Mouse (Mus musculus) adrenal gland, postnatal 25 days (tissue): ENCODE measurements around the gene Ralbp1. TPM values are rescaled to one million over a fixed set of nuclear protein-coding genes. Genes with fewer than 3 reads are reported as not detected.
A peak's percentile ranks its signal among the peaks of the same experiment; 100 is the strongest.

Source experiments
- DNase-seq: peaks from one replicate; pipeline ENCODE4 v3.0.0; 2021; ENCODE audit warnings: mixed read lengths
- total RNA-seq: library from RNA; stranded (reverse); gene quantifications from 2 replicates; pipeline ENCODE4 v1.2.3, GENCODE M21; 2021

The Ralbp1 gene
- total RNA-seq, 1 experiment from 2014 or later = 56.4 TPM

DNA sequence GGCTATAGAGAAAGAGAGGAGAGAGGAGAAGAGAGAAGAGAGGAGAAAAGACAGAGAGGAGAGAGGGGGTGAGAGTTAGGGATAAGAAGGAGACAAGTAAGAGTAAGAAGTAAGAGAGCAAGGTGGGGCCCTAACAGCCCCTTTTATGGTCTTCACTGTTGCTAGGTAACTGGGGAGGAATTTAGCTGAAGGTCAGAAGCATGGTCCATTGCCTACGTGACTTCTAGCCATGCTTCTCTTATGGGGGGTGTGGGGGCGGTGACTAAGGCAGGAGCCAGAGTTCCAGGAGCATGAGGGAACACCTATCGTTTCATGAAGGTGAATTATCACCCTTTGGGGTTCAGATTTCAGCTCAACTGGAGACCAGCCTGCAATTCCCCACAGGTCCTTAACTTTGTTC is 10.4 kb upstream of the Ralbp1 start:
- no peak for DNase-seq

DNA sequence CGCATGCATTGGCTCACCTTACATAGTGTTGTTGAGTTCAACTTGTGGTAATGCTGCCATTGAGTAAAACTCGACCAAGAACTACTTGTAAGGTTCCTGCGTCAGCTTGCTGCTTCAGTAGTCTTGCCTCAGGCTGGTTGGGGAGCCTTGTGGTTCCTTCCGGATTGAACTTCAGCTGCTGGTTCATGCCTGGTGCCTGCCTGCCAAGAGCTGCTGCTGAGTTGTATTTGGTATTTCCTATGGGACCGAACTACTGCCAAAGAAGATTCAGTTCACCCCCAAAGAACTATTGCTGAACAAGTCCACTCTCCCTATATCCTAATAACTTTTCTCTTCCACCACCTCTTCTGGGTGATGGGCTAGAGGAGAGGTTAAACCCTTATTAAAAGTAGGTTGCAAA is 3.9 kb upstream of the Ralbp1 start:
- no peak for DNase-seq

DNA sequence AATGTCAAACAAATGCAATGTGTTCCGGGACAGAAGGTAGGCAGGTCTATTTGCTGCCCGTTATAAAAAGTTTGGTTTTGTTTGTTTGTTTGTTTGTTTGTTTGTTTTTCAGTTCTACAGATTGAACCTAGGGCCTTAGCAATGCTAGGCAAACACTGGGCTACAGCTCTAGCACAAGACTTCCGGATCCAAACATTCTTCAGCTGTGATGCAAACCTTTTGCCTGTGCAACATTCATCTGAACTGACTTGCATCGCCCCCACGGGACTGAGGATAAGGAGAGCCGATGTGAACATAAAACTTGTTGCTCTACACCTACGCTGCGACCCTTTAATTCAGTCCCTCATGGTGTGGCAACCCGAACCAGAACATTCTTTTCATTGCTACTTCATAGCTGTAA is 973 bp upstream of the Ralbp1 start:
- DNase-seq = no peak

DNA sequence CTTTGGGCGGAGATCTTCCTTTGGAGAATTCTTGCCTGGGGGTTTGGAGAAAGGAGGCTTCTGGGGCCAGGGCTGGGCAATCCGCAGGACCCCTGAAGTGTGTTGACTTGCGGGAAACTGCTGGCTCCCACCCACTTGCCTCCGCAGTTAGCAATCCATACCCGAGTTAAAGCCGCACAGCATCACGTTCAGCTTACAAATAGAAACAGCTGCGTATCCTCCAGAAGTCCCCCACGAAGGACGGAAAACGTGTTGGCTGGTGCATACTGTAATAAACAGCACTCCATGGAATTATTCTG is 251 bp downstream of the Ralbp1 start:
- no peak for DNase-seq

DNA sequence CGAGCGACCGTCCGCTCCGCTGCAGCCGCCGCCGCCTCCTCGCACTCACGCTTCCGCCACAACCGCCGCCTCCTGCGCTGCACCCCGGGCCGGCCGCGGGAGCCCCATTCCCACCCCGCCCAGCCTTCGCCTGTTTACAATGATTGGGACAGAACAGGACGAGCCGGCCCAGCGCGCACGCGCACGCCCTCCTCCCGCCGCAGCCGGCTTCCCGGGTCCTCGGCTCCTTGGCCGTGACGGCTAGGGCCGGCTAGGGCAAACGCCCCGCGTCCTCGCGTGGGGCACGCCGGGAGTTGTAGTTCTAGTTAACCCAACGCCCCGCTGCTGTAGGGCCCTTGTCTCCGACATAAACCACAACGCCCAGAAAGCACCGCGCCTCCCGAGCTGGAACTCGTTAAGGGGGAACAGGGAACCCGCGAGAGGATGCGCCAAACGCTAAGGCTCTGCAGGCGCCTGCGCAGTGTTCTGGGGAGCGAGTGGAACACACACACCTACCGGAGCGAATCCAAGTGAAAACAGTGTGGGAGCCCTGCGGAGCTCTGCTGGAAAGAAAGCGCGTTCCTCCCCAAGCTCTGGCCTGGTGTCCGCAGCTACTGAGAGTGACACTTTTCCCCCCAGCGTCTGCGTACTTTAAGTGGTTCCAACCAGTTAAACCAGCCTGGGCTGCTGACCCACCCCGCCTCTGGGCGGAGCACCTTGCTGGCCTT is 754 bp downstream of the Ralbp1 start:
- peak; percentile 99 for DNase-seq

DNA sequence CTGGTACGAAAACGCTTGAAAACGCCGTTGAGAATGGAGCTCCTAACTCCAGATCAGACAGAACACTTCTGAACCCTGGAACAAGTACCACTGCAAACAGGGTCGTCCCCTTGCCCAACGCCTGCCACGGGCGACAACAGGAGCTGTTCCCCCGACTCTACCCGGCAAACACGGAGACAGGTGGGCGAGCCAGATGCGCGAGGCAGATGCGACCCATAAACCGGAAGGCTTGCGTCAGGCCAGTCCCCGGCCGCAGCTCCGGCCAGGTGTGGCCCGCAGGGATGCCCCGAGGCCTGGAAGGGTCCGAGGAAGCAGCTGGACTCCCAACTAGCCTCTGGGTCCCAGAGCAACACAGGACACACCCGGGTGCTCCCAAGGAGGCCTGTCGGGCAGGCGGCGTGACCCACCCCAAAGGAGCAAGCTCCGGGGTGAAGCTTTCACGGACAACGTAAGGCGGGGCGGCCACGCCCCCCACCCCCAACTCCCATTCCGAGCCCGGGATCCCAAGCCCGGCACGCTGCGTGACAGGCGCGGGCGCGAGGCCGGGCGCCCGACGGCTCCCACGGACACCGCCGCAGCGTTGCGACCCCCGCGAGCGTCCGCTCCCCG is 1.4 kb downstream of the Ralbp1 start:
- DNase-seq = peak; percentile 64

DNA sequence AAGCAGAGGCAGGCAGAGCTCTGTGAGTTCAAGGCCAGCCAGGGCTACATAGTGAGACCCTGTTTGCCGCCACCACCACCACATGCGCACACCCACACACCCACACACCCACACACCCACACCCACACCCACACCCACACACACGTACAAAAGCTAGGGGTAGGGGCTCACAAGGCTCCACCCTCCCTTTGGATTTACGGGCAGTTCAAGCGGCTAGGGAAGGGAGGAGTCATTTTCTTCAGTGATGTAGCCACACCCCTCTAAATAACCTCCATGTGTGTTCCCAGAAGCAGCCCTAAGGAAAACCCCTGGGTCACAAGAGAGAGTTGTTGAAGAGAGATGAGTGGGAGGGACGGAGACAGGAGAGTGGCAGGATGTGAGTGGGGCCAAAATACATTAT is 8.6 kb downstream of the Ralbp1 start:
- no peak for DNase-seq

DNA sequence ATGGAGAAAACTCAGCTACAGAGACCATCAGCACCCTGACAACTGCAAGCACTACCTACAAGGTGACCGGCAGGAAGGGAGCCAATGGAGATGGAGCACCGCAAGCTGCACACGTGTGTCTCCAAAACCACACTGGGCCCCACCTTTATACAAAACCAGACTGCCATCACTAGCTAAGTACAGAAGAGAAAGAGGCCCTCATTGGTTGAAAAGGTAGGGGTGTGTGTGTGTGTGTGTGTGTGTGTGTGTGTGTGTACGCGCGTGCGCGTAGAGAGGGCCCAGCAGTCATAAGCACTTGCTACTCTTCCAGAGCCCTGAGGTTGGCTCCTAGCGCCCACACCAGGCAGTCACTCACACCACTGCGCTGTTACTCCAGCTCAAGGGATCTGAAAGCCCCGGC is 11.8 kb downstream of the Ralbp1 start:
- no peak for DNase-seq

DNA sequence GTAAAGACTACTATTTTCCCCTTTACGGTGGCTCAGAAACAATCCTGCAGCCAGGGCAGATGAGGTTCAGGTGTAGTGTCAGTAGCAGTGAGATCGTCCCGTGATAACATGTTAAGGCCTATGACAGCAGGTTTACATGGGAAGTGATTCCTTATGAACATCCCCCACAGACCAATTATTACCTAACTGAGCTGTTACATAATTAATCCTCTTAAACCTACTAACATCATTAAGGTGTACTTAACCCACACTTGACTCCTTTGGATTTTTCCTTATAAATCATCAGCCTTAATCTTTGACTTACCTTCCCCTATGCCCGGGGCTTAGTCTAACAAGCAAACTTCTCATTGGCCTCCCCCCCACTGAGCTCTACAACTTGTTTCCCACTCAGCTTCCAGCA is 12.4 kb downstream of the Ralbp1 start:
- DNase-seq = no peak

DNA sequence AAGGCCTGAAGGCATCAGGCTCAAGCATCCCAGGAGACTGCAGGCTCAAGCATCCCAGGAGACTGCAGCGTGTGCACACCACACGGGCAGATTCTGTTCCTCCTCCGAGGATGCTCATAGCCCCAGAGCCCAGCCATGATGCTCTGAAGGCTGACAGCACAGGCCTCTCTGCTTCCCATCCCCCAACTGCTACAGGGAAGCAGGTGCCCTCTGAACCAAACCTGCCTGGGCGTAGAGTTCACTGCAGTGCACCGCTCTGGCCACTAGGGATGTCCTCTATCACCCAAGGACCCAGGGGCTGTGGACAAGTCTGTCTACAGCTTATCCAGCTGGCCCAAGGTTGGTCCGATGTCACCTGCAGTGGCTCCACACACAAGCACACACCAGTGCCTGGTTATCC is 12.9 kb downstream of the Ralbp1 start:
- peak; percentile 26 for DNase-seq

DNA sequence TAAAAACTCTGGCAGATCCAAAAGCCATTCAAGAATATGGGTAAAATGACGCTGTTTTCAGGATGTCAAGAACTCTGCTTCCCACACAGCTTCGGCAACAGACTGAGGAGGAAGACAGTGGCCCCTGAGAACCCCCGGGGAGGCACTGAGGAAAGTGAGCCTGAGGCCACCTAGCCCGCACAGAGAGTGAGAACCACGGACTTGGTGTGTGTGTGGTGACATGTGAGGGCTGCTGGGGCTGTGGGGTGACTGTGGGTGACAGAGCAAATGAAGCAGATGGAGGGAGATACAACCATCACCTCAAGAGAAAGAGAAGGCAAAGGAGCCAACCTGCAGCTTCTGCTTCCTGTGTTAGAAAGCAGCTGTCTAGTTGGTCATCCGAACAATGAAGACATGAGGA is 13.5 kb downstream of the Ralbp1 start:
- DNase-seq = no peak

DNA sequence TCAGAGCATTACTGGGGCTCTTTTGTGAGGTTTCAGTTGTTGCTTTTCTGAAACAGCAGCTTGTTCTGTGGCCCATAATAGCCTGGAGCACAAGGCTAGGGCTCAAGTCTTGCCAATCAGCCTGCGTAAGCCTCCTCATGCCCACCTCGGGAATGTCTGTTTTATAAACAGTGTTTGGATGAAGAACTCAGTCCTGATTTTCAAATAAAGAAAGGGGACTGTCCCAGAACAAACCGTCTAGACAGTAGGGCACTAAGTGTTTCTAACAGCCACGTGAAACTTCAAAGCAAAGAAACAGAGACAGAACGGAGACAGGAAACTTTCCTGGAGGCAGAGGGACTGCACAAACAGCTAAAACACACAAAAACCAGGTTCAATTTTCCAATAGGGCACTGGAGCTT is 14.0 kb downstream of the Ralbp1 start:
- DNase-seq = no peak

DNA sequence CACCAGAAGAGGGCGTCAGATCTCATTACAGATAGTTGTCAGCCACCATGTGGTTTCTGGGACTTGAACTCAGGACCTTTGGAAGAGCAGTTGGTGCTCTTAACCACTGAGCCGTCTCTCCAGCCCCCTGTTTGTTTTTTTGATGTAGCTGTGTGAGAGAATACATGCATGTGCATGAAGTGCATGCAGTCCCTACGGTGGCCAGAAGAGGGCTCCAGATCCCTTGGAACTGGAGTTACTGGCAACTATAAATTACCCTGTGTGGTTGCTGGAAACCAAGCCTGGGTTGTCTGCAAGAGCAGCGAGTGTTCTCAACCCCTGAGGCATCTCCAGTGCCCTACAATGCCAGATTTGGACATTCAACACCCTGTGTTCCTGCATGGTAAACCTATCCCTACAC is 15.5 kb downstream of the Ralbp1 start:
- DNase-seq = peak; percentile 80

DNA sequence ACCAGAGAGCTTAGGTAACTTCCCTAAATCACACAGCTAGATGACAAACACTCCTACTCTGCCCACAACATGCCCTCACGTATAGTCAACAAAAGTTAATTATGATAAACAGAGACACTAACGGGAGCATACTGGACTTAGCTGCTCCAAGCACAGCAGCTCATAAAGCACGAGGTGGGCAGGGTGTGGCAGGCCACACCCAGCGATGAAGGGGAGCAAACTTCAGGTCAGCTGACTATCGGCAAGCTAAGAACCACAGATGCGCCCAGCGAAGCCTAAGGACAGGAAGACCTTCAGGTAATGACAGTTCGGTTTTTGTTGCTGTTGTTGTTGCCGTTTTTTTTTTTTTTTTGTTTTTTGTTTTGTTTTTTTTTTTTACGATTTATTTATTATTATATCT is 15.9 kb downstream of the Ralbp1 start:
- DNase-seq = no peak

DNA sequence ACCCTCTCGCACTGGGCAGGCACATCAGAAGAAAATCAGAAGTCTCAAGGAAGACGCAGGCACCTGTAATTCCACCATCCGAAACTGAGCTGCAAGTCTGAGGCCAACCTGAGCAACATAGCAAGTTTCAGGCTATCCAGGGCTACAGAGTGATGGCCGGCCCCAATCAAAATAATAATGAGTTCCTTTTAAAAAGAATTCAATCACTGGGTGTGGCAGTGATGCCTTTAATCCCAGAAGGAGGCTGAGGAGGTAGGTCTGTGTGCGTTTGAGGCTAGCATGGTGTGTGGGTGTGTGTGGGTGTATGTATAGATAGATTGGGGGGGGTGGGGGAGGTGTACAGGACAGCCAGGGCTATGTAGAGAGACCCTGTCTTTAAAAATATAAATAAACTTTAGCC is 17.6 kb downstream of the Ralbp1 start:
- no peak for DNase-seq

DNA sequence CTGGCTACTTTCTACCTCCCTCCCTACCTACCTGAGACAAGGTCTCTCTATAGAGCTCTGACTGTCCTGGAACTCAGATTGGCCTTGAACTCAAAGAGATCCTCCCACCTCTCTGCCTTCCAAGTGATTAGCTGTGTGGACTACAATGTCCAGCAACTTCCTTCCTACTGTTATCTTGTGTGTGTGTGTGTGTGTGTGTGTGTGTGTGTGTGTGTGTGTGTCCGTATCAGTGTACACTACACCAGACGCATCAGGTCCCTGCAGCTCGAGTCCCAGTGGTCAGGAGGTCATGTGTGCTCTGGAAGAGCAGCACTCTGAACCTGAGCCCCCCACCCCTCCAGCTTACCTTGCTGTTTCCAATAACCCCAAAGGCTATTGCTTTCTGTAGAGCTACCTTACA is 19.4 kb downstream of the Ralbp1 start:
- DNase-seq = no peak

DNA sequence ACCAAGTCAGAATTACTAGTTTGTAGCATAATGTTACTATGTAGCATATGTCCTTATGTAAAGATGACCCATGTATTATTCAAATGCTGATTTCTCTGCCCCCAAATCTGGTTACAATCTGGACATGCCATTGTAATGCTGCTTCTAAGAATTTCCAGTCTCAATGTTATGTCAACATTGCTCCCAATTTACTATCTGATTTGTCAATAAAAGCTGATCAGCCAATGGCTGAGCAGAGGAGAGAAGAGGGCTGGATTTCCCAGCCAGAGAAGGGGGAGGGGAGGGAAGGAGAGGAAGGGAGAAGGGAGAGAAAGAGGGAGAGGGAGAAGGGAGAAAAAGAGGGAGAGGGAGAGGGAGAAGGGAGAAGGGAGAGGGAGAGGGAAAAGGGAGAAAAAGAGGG is 20.3 kb downstream of the Ralbp1 start:
- DNase-seq = no peak

DNA sequence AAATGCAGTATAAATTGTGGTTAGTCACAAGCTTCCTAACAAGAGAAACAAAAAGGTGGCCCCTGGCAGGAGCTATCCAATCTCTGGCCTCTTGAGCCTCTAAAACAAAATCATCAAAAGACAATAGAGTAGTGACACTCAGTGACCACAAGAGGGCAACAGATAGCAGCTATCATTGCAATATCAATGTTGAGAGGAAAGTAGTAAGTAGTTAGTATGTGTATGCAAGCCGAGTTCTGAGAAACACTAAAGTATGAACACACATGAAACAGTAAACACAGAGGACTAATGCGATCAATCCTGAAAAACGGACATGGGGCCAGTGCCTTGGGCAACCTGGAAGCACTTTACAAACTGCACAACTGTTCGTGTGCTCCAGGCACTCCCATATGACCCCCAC is 20.9 kb downstream of the Ralbp1 start:
- DNase-seq = no peak

DNA sequence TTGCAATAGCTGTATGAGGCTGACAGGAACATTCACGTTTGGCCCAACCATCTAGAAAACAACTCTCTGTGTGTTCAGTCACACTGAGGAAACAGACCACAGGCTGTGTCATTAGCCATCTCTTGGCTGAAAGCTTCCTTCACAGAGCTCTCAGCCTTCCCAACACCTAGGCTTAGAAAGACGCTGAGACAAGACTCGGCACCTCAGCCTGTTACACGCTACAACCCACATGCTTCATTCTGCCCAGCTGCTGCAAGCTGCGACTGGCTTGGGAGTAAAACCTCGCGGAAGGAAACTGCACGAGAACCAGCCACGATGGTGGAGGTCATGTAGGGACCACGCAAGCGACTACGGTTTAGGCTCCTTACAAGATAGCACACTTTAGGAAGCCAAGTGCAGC is 21.8 kb downstream of the Ralbp1 start:
- no peak for DNase-seq

DNA sequence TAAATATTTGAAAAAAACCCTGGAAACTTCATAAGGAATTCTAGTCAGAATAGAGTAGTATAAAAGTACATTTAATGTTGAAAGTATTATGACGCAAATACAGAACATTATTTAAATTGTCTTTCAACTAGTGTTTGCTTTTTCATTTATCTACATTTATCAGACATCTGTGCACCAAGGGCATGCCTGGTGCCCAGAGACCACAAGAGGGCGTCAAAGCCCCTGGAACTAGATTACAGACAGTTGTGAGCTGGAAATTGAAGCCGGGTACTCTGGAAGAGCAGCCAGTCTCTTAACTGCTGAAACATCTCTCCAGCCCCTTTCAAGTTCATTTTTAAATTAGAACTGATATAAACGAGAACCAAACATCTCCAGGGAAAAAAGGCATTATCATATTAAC is 23.0 kb downstream of the Ralbp1 start:
- peak; percentile 40 for DNase-seq

DNA sequence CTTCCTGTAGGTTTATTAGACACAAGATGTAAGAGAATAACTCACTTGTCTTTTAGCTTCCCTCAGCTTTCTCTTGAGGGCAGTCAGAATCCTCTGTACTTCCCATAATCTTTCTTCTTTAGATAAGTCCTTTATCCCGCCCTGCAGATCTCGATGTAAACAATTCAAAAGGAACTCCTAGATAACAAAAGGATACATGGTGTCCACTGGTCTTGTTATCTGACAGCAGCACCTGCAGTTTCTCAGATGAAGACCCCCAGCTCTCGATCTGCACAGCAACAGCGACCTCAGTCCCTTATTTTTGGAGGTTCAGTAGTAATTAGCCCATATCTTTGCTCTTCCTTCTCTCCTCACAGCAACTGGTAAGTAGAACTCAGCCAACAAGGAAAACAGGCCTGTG is 28.0 kb downstream of the Ralbp1 start:
- no peak for DNase-seq

DNA sequence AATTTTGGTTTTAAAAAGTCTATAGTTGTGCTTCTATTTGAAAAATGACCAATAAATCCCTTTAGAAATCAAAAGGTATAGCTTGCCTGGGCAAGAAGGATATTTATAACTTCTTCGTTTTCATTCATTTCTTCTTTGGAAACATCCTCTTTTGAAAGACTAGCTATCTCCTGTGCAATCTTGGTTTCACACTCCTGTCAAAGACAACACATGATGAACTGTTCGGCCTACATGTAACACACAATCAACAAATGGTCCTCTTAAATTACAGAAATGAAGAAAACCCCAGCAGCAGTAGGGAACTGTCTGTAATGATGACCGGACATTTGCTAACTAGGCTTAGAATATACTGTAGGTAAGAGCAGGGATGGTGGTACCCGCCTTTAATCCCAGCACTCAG is 31.6 kb downstream of the Ralbp1 start:
- no peak for DNase-seq

DNA sequence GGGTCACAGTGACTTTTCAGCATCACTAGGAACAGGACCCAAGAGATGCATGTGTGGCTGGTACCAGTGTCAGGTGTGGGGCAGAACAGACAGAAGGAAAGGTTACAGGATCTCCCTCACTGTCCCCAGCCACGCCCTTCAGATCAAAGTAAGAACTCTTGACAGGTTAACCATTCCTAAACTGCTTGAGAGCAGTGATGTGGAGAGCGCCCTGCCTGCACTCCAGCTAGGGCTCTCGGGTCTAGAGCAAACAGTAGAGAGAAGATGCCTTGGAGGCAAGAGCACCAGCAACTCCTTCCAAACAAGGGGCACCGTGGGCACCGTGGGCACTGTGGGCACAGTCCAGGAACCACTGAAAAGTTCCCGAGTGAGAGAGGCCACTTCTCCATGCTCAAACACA is 32.3 kb downstream of the Ralbp1 start:
- DNase-seq = no peak

DNA sequence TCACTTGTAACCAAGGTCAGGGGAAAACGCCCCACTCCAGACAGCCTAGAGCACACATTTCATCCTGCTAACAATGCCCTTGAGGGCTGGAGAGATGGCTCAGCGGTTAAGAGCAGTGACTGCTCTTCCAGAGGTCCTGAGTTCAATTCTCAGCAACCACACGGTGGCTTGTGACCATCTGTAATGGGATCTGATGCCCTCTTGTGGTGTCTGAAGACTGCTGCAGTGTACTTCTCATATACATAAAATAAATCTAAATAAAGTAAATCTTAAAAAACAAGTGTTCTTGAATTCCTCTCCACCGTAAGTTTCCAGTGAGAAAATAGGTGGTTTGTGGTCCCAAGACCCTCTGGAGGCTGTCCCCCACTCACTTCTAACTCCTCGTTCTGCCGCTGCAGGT is 33.8 kb downstream of the Ralbp1 start:
- DNase-seq = no peak

DNA sequence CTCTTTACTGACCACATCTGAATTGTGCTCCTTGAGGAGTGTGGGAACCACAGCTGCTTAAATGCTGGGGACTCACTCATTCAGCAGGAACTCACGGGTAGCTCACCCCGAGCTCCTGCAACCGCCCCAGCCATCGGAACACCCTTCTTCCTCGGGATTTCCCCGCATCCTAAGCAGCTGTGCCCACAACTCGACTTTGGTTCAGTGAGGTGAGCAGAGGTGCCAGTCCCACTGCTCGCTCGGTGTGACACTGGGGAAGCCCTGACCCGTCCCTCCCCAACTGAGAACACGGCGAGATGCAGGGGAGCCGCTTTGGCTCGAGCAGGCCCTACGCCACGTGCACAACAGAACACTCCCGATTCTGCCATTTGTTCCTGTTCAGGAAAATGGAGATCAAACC is 35.1 kb downstream of the Ralbp1 start:
- no peak for DNase-seq
